Mouse (Mus musculus): ENCODE measurements around the gene Ttll3. TPM values are rescaled to one million over a fixed set of nuclear protein-coding genes. Genes with fewer than 3 reads are reported as not detected.

Gene Ttll3
- polyA plus RNA-seq, 1 experiment from 2014 or later, result 4.2 TPM

- no peaks in the 10 kb centered on the region for H3K9me3 ChIP-seq
- H3K4me1 ChIP-seq, result no peaks in the 10 kb centered on the region
- no peak overlapping the region for H3K4me3 ChIP-seq
- H3K36me3 ChIP-seq (replicated peaks), result peaks cover 29% of the 10 kb centered on the region
- no peak overlapping the region for H3K27ac ChIP-seq
- 89% methylated on average over 2 of the region's 2 CpGs for WGBS
- no peaks in the 10 kb centered on the region for H3K27me3 ChIP-seq (ENCODE audit: poor library complexity, severe bottlenecking)
- DNase-seq (ENCODE audit: extremely low spot score, low spot score), result no peak
Measured at GRCm38 (mm10) chr6:113451839-113452238, 62.8 kb downstream of the Ttll3 start.

GRCm38 (mm10) chr6:113455007-113455406, 65.9 kb downstream of the Ttll3 start:
- no peak for DNase-seq (ENCODE audit: extremely low spot score, low spot score)
- Histone ChIP-seq H3K9me3 (no peaks in the 10 kb centered on the region), H3K36me3 (replicated peaks) (no peaks in the 10 kb centered on the region), H3K27me3 (ENCODE audit: poor library complexity, severe bottlenecking) (no peaks in the 10 kb centered on the region), H3K27ac (no peak overlapping the region), H3K4me1 (0 out of 2 replicates have a peak, but pooled peaks cover 3% of the 10 kb centered on the region), H3K4me3 (no peak overlapping the region)
- WGBS, result 78% methylated on average over 5 of the region's 5 CpGs

GRCm38 (mm10) chr6:113457952-113458534, 69.0 kb downstream of the Ttll3 start, which contains the start of gene Il17re:
Gene Il17re (plus strand): TSS chr6:113458484.
- DNase-seq (ENCODE audit: extremely low spot score, low spot score), result no peak
- Histone ChIP-seq H3K27me3 (ENCODE audit: poor library complexity, severe bottlenecking) (no peaks in the 10 kb centered on the region), H3K4me1 (0 out of 2 replicates have a peak, but pooled peaks cover 3% of the 10 kb centered on the region), H3K9me3 (no peaks in the 10 kb centered on the region), H3K36me3 (replicated peaks) (no peaks in the 10 kb centered on the region), H3K4me3 (no peak within 1 kb of the TSS), H3K27ac (peak within 1 kb of the TSS; percentile 12; the same call in 1 of the 2 replicates)
- WGBS, result 76% methylated on average over 10 of the region's 10 CpGs

- DNase-seq (ENCODE audit: extremely low spot score, low spot score), result no peak
- 73% methylated on average over 10 of the region's 10 CpGs for WGBS
- Histone ChIP-seq H3K9me3 (no peaks in the 10 kb centered on the region), H3K36me3 (replicated peaks) (no peaks in the 10 kb centered on the region), H3K27me3 (ENCODE audit: poor library complexity, severe bottlenecking) (no peaks in the 10 kb centered on the region), H3K27ac (peak overlapping the region; percentile 12; the same call in 1 of the 2 replicates), H3K4me1 (0 out of 2 replicates have a peak, but pooled peaks cover 3% of the 10 kb centered on the region), H3K4me3 (no peak overlapping the region)
Measured at GRCm38 (mm10) chr6:113458635-113459034, 69.6 kb downstream of the Ttll3 start.

- no peak for DNase-seq (ENCODE audit: extremely low spot score, low spot score)
- Histone ChIP-seq H3K36me3 (replicated peaks) (no peaks in the 10 kb centered on the region), H3K27me3 (ENCODE audit: poor library complexity, severe bottlenecking) (peaks cover 13% of the 10 kb centered on the region), H3K4me1 (peaks cover 4% of the 10 kb centered on the region), H3K27ac (no peak overlapping the region), H3K9me3 (no peaks in the 10 kb centered on the region), H3K4me3 (no peak overlapping the region)
- WGBS, result 74% methylated on average over 7 of the region's 7 CpGs
Measured at GRCm38 (mm10) chr6:113464040-113464439, 75.0 kb downstream of the Ttll3 start.

Small RNA genes within 50 kb of the gene (microRNA-seq; reads per million reads assigned to microRNA genes)
- not detected for gene Gm24387

Other genes with a start within 250 kb of the Ttll3 start
- 10.8 and 11.4 TPM in 2 replicates for gene Lhfpl4, start 193.9 kb upstream of the Ttll3 start, polyA plus RNA-seq (2016; fragmentation: Nextera tagmentation; extraction: Ambion mirVana)
- gene Mtmr14, start 151.4 kb upstream of the Ttll3 start, polyA plus RNA-seq (2016; fragmentation: Nextera tagmentation; extraction: Ambion mirVana), result 42.0 and 45.1 TPM in 2 replicates
- 0.05 and 0.09 TPM in 2 replicates for gene Cpne9, start 107.0 kb upstream of the Ttll3 start, polyA plus RNA-seq (2016; fragmentation: Nextera tagmentation; extraction: Ambion mirVana)
- 26.1 and 26.7 TPM in 2 replicates for gene Brpf1, start 82.1 kb upstream of the Ttll3 start, polyA plus RNA-seq (2016; fragmentation: Nextera tagmentation; extraction: Ambion mirVana)
- 18.3 and 18.8 TPM in 2 replicates for gene Ogg1, start 62.3 kb upstream of the Ttll3 start, polyA plus RNA-seq (2016; fragmentation: Nextera tagmentation; extraction: Ambion mirVana)
- 33.8 and 37.4 TPM in 2 replicates for gene Camk1, start 45.3 kb upstream of the Ttll3 start, polyA plus RNA-seq (2016; fragmentation: Nextera tagmentation; extraction: Ambion mirVana)
- 53.8 and 59.3 TPM in 2 replicates for gene Tada3, start 11.4 kb upstream of the Ttll3 start, polyA plus RNA-seq (2016; fragmentation: Nextera tagmentation; extraction: Ambion mirVana)
- gene Arpc4, start 11.1 kb upstream of the Ttll3 start, polyA plus RNA-seq (2016; fragmentation: Nextera tagmentation; extraction: Ambion mirVana), result 366 TPM in 2 replicates
- 38.3 and 40.6 TPM in 2 replicates for gene Rpusd3, start 30.1 kb downstream of the Ttll3 start, polyA plus RNA-seq (2016; fragmentation: Nextera tagmentation; extraction: Ambion mirVana)
- not detected in 2 replicates for gene Cidec, start 46.5 kb downstream of the Ttll3 start, polyA plus RNA-seq (2016; fragmentation: Nextera tagmentation; extraction: Ambion mirVana)
- 85.1 and 92.0 TPM in 2 replicates for gene Jagn1, start 53.3 kb downstream of the Ttll3 start, polyA plus RNA-seq (2016; fragmentation: Nextera tagmentation; extraction: Ambion mirVana)
- 0.73 and 1.3 TPM in 2 replicates for gene Il17re, start 69.2 kb downstream of the Ttll3 start, polyA plus RNA-seq (2016; fragmentation: Nextera tagmentation; extraction: Ambion mirVana)
- 2.5 and 2.7 TPM in 2 replicates for gene Il17rc, start 82.2 kb downstream of the Ttll3 start, polyA plus RNA-seq (2016; fragmentation: Nextera tagmentation; extraction: Ambion mirVana)
- gene Creld1, start 94.0 kb downstream of the Ttll3 start, polyA plus RNA-seq (2016; fragmentation: Nextera tagmentation; extraction: Ambion mirVana), result 31.1 and 33.2 TPM in 2 replicates
- gene Prrt3, start 112.7 kb downstream of the Ttll3 start, polyA plus RNA-seq (2016; fragmentation: Nextera tagmentation; extraction: Ambion mirVana), result 2.1 and 2.8 TPM in 2 replicates
- 75.0 and 78.5 TPM in 2 replicates for gene Emc3, start 142.4 kb downstream of the Ttll3 start, polyA plus RNA-seq (2016; fragmentation: Nextera tagmentation; extraction: Ambion mirVana)
- 20.7 and 25.0 TPM in 2 replicates for gene Fancd2, start 142.4 kb downstream of the Ttll3 start, polyA plus RNA-seq (2016; fragmentation: Nextera tagmentation; extraction: Ambion mirVana)
- not detected in 2 replicates for gene Fancd2os, start 211.5 kb downstream of the Ttll3 start, polyA plus RNA-seq (2016; fragmentation: Nextera tagmentation; extraction: Ambion mirVana)
- 200 and 203 TPM in 2 replicates for gene Brk1, start 215.5 kb downstream of the Ttll3 start, polyA plus RNA-seq (2016; fragmentation: Nextera tagmentation; extraction: Ambion mirVana)
- 41.4 and 42.4 TPM in 2 replicates for gene Vhl, start 234.7 kb downstream of the Ttll3 start, polyA plus RNA-seq (2016; fragmentation: Nextera tagmentation; extraction: Ambion mirVana)
- 3.8 and 3.9 TPM in 2 replicates for gene Irak2, start 249.2 kb downstream of the Ttll3 start, polyA plus RNA-seq (2016; fragmentation: Nextera tagmentation; extraction: Ambion mirVana)